Mouse (Mus musculus): ENCODE data around the gene Cfap126.
A peak's percentile ranks its signal among the peaks of the same experiment; 100 is the strongest.

Gene Cfap126

GRCm38 (mm10) chr1:171094424-171094823, 19.3 kb upstream of the Cfap126 start:
- no peak for DNase-seq (ENCODE audit: low spot score in 2 of 2)

- no peak for DNase-seq (ENCODE audit: low spot score in 2 of 2)
Observed at GRCm38 (mm10) chr1:171096110-171096964, 17.4 kb upstream of the Cfap126 start.

GRCm38 (mm10) chr1:171097136-171097535, 16.6 kb upstream of the Cfap126 start:
- DNase-seq (ENCODE audit: low spot score in 2 of 2): no peak

DNA sequence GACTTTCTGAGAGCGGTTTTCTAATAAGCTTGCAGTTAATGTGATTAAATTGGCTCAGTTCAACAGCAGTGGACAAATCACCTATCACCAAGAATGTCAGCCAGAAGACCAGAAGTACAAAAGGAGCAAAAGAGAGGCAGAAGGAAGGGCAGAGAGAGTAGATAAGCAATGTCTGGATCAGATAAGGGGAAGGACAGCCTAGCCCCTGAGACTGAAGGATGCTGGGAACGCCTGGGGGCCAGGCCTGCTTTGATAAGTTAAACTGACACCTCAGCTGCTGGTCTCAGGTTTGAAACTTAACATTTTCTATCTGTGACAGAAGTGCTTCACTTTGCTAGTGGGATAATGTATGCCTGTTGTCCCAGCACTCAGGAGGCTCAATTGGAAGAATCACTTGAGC, 16.1 kb upstream of the Cfap126 start:
- no peak for DNase-seq (ENCODE audit: low spot score in 2 of 2)

- DNase-seq (ENCODE audit: low spot score in 2 of 2): no peak
Observed at GRCm38 (mm10) chr1:171101033-171101432, 12.7 kb upstream of the Cfap126 start.

DNA sequence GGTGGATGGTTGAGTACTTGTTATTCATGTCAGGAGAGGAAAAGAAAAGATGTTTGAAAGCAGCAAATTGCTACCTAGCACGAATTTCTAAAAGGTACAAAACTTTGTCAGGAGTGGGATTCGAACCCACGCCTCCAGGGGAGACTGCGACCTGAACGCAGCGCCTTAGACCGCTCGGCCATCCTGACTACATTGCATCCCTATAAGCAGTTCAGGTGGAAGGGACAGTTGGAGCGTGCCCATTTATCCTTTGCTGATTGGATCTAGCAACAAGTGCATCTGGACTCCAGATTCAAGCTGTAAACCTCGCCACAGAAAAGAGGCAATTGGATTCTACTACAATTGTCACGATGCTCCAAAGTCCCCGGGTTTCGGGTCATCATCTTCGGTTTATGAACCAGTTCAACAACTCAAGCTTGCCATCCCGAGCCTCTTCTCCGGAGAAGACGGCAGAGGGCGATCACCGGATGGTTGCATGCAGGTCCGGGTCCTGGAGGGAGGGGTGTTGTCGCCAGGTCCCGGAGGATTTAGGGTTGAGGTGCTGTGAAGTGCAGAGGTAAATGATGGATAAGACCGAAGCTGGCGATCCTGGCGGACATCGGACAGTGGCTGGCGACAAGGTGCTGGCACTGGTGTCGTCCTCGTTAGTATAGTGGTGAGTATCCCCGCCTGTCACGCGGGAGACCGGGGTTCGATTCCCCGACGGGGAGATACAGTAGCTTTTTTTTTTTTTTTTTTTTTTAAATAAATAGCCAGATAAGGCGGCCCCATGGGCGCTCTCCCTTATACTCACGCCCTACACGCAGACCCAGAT, 11.8 kb upstream of the Cfap126 start:
- peak; percentile 67 to 77 for DNase-seq (ENCODE audit: low spot score in 2 of 2)

DNA sequence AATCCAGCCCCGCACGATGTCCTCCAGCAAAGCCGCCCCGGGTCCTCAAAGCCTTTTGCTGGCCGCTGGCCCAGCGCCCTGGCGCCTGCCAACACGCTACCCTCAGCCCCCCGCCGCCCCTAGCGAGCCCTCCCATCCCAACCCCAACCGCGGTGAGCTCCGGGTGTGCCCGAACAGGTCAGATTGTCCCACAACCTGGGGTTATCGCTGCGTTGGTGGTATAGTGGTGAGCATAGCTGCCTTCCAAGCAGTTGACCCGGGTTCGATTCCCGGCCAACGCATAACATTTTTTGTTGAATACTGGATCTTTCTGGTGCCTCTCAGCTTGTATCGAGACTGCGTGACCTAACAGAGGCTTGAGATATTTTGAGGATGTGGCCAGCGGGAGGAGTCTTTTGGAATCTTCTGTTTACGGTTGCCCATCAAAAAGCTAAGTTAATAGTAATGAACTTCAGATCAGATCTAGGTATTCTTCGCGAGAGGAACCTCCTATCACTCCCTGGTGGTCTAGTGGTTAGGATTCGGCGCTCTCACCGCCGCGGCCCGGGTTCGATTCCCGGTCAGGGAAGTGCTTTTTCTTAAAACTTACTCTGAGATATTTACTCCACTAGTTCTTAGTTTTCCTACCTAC, 11.1 kb upstream of the Cfap126 start:
- peak; percentile 66 to 80 for DNase-seq (ENCODE audit: low spot score in 2 of 2)

GRCm38 (mm10) chr1:171103179-171103840, 10.4 kb upstream of the Cfap126 start:
- no peak for DNase-seq (ENCODE audit: low spot score in 2 of 2)

DNA sequence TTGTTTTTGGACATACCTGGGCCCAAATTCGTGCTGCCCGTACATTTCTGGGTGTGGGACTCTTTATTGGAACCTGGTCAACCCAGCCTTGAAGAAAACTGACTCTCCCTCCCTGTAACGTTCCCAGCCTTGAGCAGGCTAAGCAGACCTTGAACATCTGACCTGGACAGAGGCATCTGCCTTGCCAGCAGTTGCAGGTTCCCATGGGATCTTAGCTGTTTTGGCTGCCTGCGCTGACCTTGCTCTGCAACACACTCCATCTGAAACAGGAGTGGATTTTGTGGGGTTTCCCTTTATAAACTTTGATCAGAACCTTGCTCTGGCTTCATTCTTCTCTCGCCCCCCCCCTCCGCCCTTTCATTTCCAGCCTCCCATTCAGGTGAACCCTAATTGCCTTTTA, 8.5 kb upstream of the Cfap126 start:
- DNase-seq (ENCODE audit: low spot score in 2 of 2): no peak

GRCm38 (mm10) chr1:171109620-171110019, 4.1 kb upstream of the Cfap126 start:
- no peak for DNase-seq (ENCODE audit: low spot score in 2 of 2)

DNA sequence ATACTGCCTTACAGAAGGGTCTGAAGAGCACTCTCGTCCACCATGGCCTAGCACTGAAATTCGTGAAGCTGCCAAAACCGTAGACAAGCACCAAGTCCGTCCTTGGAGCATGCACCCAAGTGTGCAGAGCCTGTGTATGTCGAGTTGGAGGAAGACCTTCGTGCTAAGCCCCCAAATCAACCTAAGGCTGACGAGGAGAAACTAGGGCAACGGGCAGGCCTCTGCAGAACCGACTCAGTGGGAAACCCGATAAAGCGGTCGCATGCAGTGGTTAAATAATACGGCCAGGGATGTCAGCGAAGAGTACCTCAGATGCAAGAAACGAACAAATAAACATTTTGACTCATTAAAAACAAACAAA, 3.1 kb upstream of the Cfap126 start:
- no peak for DNase-seq (ENCODE audit: low spot score in 2 of 2)

DNA sequence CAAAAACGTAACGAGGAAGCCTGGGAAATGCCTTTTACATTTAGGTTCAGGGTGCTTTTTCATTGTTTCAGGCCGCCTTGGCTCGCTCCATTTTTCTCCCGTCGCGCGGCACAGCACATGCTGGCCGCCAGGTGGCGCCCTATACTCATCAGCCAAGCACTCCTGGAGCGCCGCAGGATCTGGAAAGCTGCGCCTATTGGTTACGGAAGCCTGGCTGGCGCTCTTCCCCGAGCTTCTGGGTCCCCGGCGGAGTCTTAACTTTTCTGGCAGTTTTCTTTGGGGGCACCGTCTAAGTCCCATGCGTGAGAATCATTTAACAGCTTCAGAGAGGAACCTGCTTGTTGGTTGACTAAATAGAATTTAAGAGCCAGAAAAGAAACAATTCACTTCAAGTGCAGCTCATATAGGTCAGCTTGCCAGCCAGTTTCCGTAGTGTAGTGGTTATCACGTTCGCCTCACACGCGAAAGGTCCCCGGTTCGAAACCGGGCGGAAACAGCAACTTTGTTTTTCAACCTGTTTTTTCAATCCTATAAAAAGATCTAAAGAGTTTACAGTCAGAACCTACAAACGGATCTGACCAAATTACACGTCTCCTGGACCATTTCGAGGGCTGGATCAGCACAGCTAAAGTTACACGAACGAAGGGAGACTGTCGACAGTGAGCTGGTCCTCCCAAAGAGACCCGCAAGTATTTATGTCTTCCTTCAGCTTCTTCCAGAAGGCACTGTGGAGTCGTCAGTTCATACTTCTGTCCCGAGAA, 2.5 kb upstream of the Cfap126 start:
- peak; percentile 81 to 89 for DNase-seq (ENCODE audit: low spot score in 2 of 2)

DNA sequence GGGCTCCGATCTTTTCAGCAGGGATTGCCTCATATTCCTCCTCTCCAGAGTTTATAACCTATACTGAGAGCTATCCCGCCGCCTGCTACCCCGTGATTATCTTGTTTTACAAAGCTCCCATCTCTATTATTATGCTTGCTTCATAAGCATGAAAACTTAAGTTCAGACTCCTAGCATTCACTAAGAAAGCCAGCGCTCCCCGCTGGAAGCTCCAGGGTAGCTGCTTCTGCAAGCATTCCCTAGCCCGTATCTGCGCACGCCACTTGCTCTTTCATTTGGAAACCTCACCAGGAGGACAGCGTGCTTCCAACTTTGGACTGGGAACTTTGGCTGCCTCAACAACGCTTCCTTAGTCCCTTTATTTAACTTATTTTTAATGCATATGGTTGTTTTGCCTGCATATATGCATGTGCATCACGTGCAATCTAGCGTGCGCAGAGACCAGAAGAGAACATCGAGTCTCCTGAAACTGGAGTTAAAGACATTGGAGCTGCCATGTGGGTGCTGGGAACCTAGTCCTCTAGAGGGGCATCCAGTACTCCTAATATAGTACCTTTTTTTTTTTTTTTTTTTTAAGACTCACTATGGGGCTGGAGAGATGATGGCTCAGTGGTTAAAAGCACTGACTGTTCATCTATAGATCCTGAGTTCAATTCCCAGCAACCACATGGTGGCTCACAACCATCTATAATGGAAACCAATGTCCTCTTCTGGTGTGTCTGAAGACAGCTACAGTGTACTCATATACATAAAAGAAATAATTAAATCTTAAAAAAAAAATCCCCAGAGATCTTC, 1.7 kb upstream of the Cfap126 start:
- peak; percentile 9 to 27 for DNase-seq (ENCODE audit: low spot score in 2 of 2)

DNA sequence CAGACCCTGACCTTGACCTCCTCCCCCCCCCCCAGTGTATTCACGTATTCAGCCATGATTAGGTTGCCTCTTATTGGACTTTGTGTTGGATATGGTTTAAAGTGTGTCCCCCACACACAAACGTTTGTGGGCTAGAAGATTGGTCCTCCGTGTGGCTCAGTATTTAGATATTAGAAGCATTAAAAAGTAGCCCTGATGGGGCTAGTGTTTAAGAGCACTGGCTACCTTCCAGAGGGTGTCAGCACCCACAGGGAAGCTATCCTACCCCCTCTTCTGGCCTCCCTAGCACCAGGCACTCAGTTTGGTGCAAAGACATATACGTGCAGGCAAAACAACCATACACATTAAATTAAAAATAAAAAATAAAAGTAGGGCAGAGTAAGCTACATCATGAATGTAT, 732 bp upstream of the Cfap126 start:
- DNase-seq (ENCODE audit: low spot score in 2 of 2): no peak

DNA sequence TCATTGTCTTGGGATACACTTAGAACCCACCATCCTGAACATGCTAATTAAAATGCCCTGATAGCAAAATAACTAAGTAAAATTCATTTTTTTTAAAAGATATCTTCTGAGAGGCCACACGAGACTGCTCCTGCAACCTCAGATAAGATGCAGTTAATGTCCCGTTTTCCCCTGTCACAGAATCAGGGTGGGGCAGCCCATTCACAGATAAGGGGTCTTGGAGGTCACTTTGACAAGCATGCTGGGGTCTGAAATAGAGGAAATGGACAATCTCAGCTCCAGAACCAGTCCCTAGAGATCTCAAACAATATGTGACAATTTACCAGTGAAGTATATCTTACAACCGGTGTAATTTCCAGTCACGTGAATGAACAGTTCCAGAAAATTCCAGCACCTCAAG, 2.6 kb downstream of the Cfap126 start:
- no peak for DNase-seq (ENCODE audit: low spot score in 2 of 2)

DNA sequence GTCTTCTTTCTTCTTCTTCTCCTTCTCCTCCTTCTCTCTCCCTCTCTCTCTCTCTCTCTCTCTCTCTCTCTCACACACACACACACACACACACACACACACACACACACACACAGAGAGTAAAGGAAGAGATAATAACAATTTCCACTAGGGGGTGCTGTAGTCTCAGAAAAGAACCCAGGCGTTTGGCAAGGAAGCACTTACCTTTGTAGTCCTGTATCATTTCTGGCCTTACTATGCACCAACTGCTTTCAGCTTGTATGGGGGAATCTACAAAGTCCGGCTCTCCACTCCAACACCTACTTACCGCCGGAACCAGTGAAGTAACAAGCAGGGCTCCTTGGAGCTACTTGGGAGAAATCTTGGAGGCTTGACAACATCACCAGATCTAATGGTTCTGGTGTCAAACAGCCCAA, 4.6 kb downstream of the Cfap126 start:
- DNase-seq (ENCODE audit: low spot score in 2 of 2): peak; percentile 59 to 76

DNA sequence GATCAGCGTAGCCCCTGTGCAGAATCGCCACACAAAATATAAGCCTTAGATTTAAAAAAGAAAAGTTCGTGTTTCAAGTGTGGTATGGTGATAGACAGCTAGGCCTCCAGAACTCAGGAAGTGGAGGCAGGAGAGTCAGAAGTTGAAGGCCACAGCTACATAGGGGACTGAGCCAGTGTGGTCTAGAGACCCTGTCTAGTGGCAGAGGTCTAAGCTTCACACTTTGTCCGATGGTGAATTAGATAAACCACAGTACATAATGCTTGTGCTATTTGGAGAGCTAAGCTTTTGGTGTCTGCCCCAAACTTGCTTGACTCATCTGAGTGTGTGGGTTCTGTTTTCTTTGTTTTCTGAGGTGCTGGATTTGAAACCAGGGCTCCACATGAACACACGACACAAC, 5.3 kb downstream of the Cfap126 start:
- DNase-seq (ENCODE audit: low spot score in 2 of 2): no peak

- DNase-seq (ENCODE audit: low spot score in 2 of 2): no peak
Observed at GRCm38 (mm10) chr1:171119405-171119804, 5.7 kb downstream of the Cfap126 start.

DNA sequence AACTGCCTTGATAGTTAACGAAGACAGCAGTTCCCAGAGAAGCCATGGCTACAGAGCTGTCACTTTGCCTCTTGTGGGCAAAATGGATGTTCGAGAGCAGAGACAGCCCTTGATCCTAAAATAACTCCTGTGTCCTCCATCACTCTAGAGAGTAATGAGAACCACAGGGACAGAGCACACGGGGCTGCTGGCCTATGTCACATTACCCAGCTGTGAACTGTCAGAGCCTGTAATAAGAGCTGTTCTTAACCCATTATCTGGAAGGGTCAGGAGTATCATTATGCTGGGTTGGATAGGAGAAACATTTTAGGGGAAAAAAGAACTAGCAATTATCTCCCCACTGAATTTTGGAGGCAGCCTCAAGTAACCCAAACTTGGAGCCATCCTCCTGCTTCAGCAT, 7.2 kb downstream of the Cfap126 start:
- no peak for DNase-seq (ENCODE audit: low spot score in 2 of 2)

GRCm38 (mm10) chr1:171121839-171122238, 8.1 kb downstream of the Cfap126 start:
- no peak for DNase-seq (ENCODE audit: low spot score in 2 of 2)

Data from spleen, postnatal 36 days (tissue).